Mouse (Mus musculus) embryonic facial prominence, embryonic 11.5 days (tissue): ENCODE measurements around the gene 1700056E22Rik. TPM values are rescaled to one million over a fixed set of nuclear protein-coding genes. Genes with fewer than 3 reads are reported as not detected.
A peak's percentile ranks its signal among the peaks of the same experiment; 100 is the strongest.

Source experiments
- ATAC-seq: fragments of 200-750 bp; cut with Nextera tagmentation; replicated peaks from 2 replicates; pipeline ENCODE4 v1.8.0; 2017; ENCODE audit warnings: low read depth; ENCODE audit not compliant: insufficient number of reproducible peaks, low FRiP score, low TSS enrichment
- DNase-seq: peaks from one replicate; pipeline ENCODE4 v3.0.0-alpha.2; 2015; ENCODE audit warnings: low spot score
- H3K27ac ChIP-seq: fragments of 300-500 bp; sonication (generic); replicated peaks from 2 replicates; pipeline ENCODE4 v1.5.1; 2014; ENCODE audit warnings: mild to moderate bottlenecking, low read depth, low read length, control low read depth
- H3K27me3 ChIP-seq: fragments of 300-500 bp; sonication (generic); 2 replicates; pipeline ENCODE4 v1.6.1; 2014; ENCODE audit warnings: mild to moderate bottlenecking, low read length, moderate library complexity, mixed read lengths; ENCODE audit not compliant: control insufficient read depth, insufficient read depth
- H3K36me3 ChIP-seq: fragments of 300-500 bp; sonication (generic); replicated peaks from 2 replicates; pipeline ENCODE4 v1.6.1; 2014; ENCODE audit warnings: low read depth, mild to moderate bottlenecking, low read length, moderate library complexity, mixed read lengths; ENCODE audit not compliant: control insufficient read depth, insufficient read depth
- H3K4me1 ChIP-seq: fragments of 300-500 bp; sonication (generic); 2 replicates; pipeline ENCODE4 v1.6.1; 2014; ENCODE audit warnings: low read length, mixed read lengths; ENCODE audit not compliant: control insufficient read depth, insufficient read depth
- H3K4me2 ChIP-seq: fragments of 300-500 bp; sonication (generic); 2 replicates; pipeline ENCODE4 v1.6.1; 2014; ENCODE audit warnings: low read depth, mild to moderate bottlenecking, control low read depth, low read length, moderate library complexity
- H3K4me3 ChIP-seq: fragments of 300-500 bp; sonication (generic); 2 replicates; pipeline ENCODE4 v1.5.1; 2014; ENCODE audit warnings: low read depth, low read length, control low read depth
- H3K9ac ChIP-seq: fragments of 300-500 bp; sonication (generic); replicated peaks from 2 replicates; pipeline ENCODE4 v1.6.1; 2014; ENCODE audit warnings: mild to moderate bottlenecking, control low read depth, low read length
- H3K9me3 ChIP-seq: fragments of 300-500 bp; sonication (generic); replicated peaks from 2 replicates; pipeline ENCODE4 v1.6.1; 2016; ENCODE audit warnings: mild to moderate bottlenecking, low read length, inconsistent platforms, mixed read lengths; ENCODE audit not compliant: control insufficient read depth
- WGBS: fragments of 180-500 bp; shearing (Covaris S2); extraction: QIAGEN DNeasy Blood & Tissue Kit; methylation state at CpG from one replicate; pipeline ENCODE4 v1.1.7; 2014; 5-methylcytosine and 5-hydroxymethylcytosine counted together
- polyA plus RNA-seq: library from polyadenylated mRNA; unstranded; fragments of >200 nt; fragmentation: Nextera tagmentation; extraction: Ambion mirVana; gene quantifications from 2 replicates; pipeline ENCODE4 v1.2.1, GENCODE M21; 2014

1700056E22Rik gene
- polyA plus RNA-seq, 1 experiment from 2014 or later = 0.66 TPM

DNA sequence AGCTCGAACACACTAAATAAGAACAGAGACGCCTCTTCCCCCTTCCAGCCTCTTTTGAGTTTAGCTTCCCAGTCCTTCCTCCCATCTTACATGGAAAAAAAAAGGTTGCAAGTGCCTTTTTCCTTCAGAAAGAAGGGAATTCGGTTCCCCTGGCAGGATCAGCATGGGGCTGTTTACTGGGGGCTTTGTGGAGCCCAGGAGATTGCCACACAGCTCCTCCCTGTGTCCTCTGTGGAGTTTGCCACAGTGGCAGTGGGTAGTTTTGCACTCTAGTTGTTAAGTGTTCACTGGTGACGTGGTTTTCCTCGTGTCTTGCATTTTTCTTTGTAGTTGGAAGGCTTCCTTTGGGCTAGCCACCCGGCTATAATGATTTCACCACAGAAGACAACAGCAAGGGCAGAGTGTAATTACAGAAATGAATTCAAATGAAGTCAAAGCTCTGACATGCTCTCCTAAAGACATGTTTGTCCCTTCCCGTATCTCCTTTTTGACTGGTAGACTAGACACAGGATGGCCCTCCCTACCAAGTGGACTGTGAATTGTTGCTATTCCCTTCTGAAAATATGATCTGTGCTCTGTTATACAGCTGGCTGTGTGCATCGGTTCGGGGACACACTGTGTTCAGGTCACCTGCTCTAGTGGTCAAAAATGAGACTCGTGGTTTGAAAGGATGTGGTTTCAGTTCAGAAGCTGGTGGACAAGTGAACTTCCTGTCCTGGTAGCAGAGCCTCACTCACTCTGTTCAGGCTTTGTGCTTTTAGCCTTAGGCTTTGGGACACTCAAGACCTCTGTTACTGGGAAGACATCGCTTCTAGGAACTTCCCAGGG, 32.6 kb upstream of the 1700056E22Rik start:
- H3K4me3 ChIP-seq = no peak overlapping the region
- ATAC-seq = no peak
- no peaks in the 10 kb centered on the region for H3K9me3 ChIP-seq
- no peaks in the 10 kb centered on the region for H3K4me1 ChIP-seq
- H3K9ac ChIP-seq = no peak overlapping the region
- H3K27ac ChIP-seq = no peak overlapping the region
- H3K4me2 ChIP-seq = no peak overlapping the region
- no peak for DNase-seq
- H3K27me3 ChIP-seq = no peaks in the 10 kb centered on the region
- no peaks in the 10 kb centered on the region for H3K36me3 ChIP-seq
- WGBS = 67% methylated on average over 11 of the region's 11 CpGs

GRCm38 (mm10) chr1:184065589-184066361, 31.7 kb upstream of the 1700056E22Rik start:
- Histone ChIP-seq H3K27ac (no peak overlapping the region), H3K4me1 (no peaks in the 10 kb centered on the region), H3K4me2 (no peak overlapping the region), H3K9ac (no peak overlapping the region), H3K27me3 (no peaks in the 10 kb centered on the region), H3K36me3 (no peaks in the 10 kb centered on the region), H3K9me3 (no peaks in the 10 kb centered on the region), H3K4me3 (no peak overlapping the region)
- 85% methylated on average over 13 of the region's 13 CpGs for WGBS
- ATAC-seq (0 out of 2 replicates have a peak, but pooled peaks have one; percentile 36), DNase-seq (no peak)

- 80% methylated on average over 7 of the region's 7 CpGs for WGBS
- H3K36me3 ChIP-seq = no peaks in the 10 kb centered on the region
- H3K27me3 ChIP-seq = no peaks in the 10 kb centered on the region
- H3K27ac ChIP-seq = no peak overlapping the region
- DNase-seq (no peak), ATAC-seq (no peak)
- H3K4me1 ChIP-seq = no peaks in the 10 kb centered on the region
- H3K9me3 ChIP-seq = no peaks in the 10 kb centered on the region
- H3K4me3 ChIP-seq = no peak overlapping the region
- no peak overlapping the region for H3K4me2 ChIP-seq
- no peak overlapping the region for H3K9ac ChIP-seq
These were observed 30.2 kb upstream of the 1700056E22Rik start for GRCm38 (mm10) chr1:184064306-184064705.

DNA sequence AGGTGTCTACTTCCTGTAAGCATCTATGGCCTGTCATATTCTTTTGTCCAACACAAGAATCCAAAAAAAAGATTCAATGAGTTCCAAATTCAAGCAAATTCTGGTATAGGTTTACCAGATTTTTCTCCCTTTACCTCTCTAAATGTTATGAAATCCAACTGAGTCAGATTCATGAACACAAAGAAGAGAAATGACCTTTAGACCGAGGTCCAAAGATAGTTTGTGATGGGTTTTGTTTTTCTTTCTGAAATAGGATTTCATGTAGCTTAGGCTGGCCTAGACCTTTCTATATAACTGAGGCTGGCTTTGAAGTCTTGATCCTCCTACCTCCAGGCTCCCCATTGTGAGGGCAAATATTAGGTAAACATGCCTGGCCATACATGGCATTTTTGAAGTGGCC, 27.8 kb upstream of the 1700056E22Rik start:
- Histone ChIP-seq H3K4me2 (no peak overlapping the region), H3K4me3 (no peak overlapping the region)

DNA sequence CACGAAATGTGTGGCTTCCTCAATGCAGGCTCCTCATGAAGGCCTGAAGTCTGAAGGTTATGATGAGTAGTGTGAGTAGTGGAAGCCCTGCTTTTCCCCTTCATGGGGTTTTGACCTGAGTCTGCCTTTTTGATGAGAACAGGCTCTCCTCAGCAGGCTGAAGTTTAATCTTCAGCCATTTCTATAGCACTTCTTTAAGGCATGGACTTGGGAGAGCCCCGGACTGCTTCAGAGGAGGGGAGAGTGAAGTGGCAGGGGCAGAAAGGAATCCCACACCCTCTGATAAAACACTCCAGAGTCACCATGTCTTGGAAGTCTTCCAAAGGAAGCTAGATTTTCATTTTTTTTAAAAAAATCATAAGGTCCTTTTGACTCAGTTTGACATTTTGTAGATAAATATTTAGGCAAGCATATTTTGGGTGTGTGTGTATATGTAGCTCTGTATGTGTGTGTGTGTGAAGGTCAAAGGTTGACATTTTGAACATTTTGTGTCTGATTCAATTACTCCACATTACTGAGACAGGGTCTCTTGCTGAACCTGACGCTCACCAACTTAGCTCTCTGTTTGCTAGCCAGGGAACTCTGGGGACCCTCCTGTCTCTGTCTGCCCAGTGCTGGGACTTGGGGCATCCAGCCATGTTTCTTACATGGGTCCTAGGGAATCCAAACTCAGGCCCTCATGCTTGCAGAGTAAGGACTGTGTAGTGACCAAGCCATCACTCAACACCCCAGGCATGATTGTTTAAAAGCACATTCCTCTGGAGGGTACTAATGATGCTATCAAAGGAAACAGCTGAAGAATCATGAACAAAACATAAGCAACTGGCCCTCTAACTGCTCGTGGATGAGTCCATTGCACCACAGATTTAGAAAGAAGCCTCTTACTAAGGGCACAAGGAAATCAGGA, 27.0 kb upstream of the 1700056E22Rik start:
- H3K27ac ChIP-seq = no peak overlapping the region
- no peak for DNase-seq
- no peak overlapping the region for H3K4me3 ChIP-seq
- H3K9me3 ChIP-seq = no peaks in the 10 kb centered on the region
- 56% methylated on average over 4 of the region's 4 CpGs for WGBS
- H3K4me2 ChIP-seq = no peak overlapping the region
- no peaks in the 10 kb centered on the region for H3K27me3 ChIP-seq
- ATAC-seq = no peak
- no peaks in the 10 kb centered on the region for H3K4me1 ChIP-seq
- no peaks in the 10 kb centered on the region for H3K36me3 ChIP-seq
- H3K9ac ChIP-seq = no peak overlapping the region

More for the DNA sequence above, 27.8 kb upstream of the 1700056E22Rik start:
- ATAC-seq (no peak), DNase-seq (no peak)
- no peaks in the 10 kb centered on the region for H3K9me3 ChIP-seq
- no peaks in the 10 kb centered on the region for H3K4me1 ChIP-seq
- no peak overlapping the region for H3K27ac ChIP-seq
- WGBS = 88% methylated on average over 1 of the region's 1 CpGs
- no peaks in the 10 kb centered on the region for H3K27me3 ChIP-seq
- no peaks in the 10 kb centered on the region for H3K36me3 ChIP-seq
- H3K9ac ChIP-seq = no peak overlapping the region

DNA sequence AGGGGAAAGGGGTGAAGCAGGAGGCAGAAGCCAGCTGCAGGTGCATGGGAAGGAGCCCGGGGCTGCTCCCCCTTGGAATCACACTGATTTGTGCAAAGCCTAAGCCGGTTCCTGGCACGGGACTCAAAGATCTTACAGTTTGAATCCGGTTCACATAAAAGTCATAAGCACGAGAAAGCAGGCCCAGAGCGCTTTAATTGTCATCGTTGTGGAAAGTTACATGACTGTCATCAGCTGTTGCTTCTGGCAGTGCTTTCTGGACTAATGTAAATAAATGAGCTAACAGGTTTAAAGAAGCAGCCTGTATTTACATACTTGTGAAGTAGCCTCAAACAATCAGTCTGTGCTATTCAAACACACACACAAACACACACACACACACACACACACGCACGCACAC, 26.3 kb upstream of the 1700056E22Rik start:
- ATAC-seq (no peak), DNase-seq (no peak)
- Histone ChIP-seq H3K36me3 (no peaks in the 10 kb centered on the region), H3K4me2 (no peak overlapping the region), H3K4me1 (no peaks in the 10 kb centered on the region), H3K9ac (no peak overlapping the region), H3K4me3 (no peak overlapping the region), H3K9me3 (no peaks in the 10 kb centered on the region), H3K27me3 (no peaks in the 10 kb centered on the region), H3K27ac (no peak overlapping the region)
- WGBS = 74% methylated on average over 9 of the region's 9 CpGs

DNA sequence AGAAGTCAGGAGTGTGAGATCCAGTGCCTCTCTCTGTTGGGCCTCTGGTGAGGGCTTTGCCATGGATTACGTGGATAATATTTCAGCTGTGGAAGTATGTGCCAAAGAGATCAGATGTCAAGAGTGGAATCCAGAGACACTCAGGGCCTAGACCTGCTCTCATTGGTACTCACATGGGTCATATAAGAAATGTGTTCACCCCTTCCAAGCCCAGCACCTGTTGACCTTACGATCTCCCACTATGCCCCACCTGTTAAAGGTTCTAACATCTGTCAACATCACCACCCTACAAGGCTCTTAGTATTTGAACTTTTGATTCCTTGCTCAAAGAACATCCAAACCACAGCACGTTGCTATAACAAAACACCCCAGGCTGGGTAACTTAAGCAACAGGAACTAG, 25.7 kb upstream of the 1700056E22Rik start:
- ATAC-seq (no peak), DNase-seq (no peak)
- Histone ChIP-seq H3K27ac (no peak overlapping the region), H3K4me1 (no peaks in the 10 kb centered on the region), H3K36me3 (no peaks in the 10 kb centered on the region), H3K27me3 (no peaks in the 10 kb centered on the region), H3K4me2 (no peak overlapping the region), H3K9me3 (no peaks in the 10 kb centered on the region), H3K9ac (no peak overlapping the region), H3K4me3 (no peak overlapping the region)
- WGBS = 78% methylated on average over 3 of the region's 3 CpGs
